Mouse (Mus musculus): ENCODE measurements around the gene S1pr1.

GRCm38 (mm10) chr3:115673663-115674157 lies 41.2 kb downstream of the S1pr1 start:
- TF ChIP-seq POLR2A (IDR thresholded peaks at IDR 0.05; ENCODE audit: extremely low read depth, insufficient read depth, low read length), result no peak
- TF ChIP-seq CTCF (IDR thresholded peaks at IDR 0.05; ENCODE audit: extremely low read depth, insufficient read depth, low read length), result no peak
